Mouse (Mus musculus): ENCODE data around the gene Hyal6. TPM values are rescaled to one million over a fixed set of nuclear protein-coding genes. Genes with fewer than 3 reads are reported as not detected.

Gene Hyal6
- total RNA-seq (2023) = not detected in 2 replicates

GRCm38 (mm10) chr6:24732945-24733344 lies at the start of gene Hyal6:
Hyal6 (plus strand) TSS chr6:24733245.

GRCm38 (mm10) chr6:24748029-24748428 lies 15.0 kb downstream of the Hyal6 start, which contains the start of gene Hyal4:
Hyal4 (plus strand) TSS chr6:24748329.

GRCm38 (mm10) chr6:24790888-24791287 lies 57.8 kb downstream of the Hyal6 start, which contains the start of gene Spam1:
Spam1 (plus strand) TSS chr6:24791188.

Other genes starting within 250 kb of the Hyal6 start
- gene Iqub, start 218.2 kb upstream of the Hyal6 start, total RNA-seq (2023) = not detected in 2 replicates
- gene Ndufa5, start 205.2 kb upstream of the Hyal6 start, total RNA-seq (2023) = 30.8 and 35.0 TPM in 2 replicates
- not detected in 2 replicates for gene Asb15, start 205.1 kb upstream of the Hyal6 start, total RNA-seq (2023)
- gene Lmod2, start 135.5 kb upstream of the Hyal6 start, total RNA-seq (2023) = not detected in 2 replicates
- 37.2 and 47.7 TPM in 2 replicates for gene Wasl, start 68.2 kb upstream of the Hyal6 start, total RNA-seq (2023)
- not detected in 2 replicates for gene Hyal4, start 15.1 kb downstream of the Hyal6 start, total RNA-seq (2023)
- gene Spam1, start 57.9 kb downstream of the Hyal6 start, total RNA-seq (2023) = not detected in 2 replicates
- not detected in 2 replicates for gene Hyal5, start 124.8 kb downstream of the Hyal6 start, total RNA-seq (2023)
- gene Tmem229a, start 223.1 kb downstream of the Hyal6 start, total RNA-seq (2023) = 0.68 and 1.1 TPM in 2 replicates

Measured in neutrophil, adult 65 days (primary cell).